Mouse (Mus musculus): ENCODE measurements around the gene Faf1.

Gene Faf1

DNA sequence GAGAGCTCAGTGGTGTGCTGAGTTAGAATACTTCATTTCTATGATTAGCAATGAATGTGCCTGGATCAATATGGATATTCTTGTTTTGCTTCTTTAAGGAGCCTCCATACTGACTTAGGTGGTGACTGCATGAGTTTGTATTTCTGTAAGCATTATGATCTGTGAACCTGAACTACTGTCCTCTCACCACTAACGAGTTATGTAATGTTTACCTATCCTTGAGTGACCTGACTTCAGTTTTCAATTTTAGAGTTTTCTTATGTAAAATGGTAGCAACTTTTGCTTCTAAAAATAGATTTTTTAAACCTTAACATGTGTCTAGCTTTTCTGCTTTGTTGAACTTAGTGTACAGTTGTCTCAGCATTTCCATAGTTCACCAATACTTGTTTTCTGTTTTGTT, 92.7 kb downstream of the Faf1 start:
- no peak for DNase-seq (ENCODE audit: low read depth in 2 of 2, low spot score in 2 of 2)

DNA sequence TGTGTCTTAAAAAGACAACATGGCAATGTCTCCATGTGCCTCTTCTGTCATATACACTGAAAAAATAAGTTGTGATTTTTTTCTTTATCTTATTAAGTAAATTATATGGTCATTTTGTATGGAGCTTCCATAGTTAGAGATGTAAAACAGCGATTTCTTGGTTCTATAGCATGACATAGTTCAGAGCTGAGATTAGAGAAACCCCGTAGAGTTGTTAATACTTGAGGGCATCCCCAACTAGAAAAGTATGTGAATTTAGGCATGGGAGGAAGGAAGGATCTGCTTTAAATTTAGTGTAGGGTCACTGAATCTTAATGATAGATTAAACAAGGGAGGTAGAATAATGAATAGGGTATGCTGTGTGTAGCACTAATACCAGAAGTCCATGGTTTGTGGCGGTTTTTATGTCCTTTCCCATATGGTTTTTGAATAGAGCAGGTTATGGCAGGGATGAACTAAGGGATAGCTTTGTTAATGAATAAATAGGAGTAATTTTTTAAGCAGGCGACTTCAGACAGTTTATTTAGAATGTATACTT, 106.3 kb downstream of the Faf1 start:
- DNase-seq (ENCODE audit: low read depth in 2 of 2, low spot score in 2 of 2), result no peak

DNA sequence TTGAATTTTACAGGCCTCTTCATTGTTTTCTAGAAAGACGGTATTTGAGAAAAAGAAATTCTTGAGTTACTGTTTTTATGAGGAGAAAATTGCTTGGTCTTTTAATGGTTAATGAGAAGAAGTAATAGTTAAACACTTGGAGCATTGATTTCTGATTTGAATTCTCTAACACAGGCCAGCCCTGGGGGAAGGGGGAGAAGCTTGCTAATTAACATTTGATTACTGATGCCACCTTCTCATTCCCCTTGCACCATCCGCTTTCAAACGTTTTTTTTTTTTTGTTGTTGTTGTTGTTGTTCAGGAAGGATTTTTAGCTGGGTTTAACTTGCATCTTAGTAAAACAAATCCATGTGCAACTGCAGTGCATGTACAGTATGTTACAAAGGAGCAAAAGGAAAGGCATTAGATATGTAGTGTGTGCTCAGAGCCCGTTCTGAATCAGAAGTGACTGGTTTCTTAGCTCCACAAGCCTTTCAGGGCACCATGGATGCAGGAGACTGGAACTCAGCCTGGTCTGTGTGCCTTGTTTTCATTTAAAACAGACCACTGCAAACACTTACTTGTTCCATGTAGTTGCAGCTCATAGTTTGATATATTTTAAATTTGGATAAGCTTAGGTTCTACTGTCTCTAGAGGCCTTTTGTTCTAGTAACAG, 113.1 kb downstream of the Faf1 start:
- DNase-seq (ENCODE audit: low read depth in 2 of 2, low spot score in 2 of 2), result no peak

- no peak for DNase-seq (ENCODE audit: low read depth in 2 of 2, low spot score in 2 of 2)
These were observed 115.9 kb downstream of the Faf1 start for GRCm38 (mm10) chr4:109792331-109792730.

DNA sequence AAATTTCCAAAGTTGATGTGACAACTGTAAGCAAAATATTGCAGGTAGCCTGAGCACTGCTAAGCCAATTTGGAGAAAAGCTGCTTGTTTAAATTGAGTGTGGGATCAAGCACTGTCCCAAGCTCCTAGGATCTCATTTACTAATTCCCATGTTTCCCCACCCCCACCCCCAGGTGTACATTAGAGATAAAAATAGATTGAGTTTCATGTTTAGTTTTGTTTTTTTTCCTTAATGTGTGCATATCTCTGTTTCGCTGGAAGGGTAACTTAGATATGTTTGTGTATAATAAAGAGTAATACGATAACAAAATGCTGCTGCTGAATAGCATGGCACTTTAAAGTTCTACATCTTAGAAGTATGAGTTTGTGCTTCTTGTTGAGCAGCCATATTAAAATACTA, 116.7 kb downstream of the Faf1 start:
- DNase-seq (ENCODE audit: low read depth in 2 of 2, low spot score in 2 of 2), result no peak

DNA sequence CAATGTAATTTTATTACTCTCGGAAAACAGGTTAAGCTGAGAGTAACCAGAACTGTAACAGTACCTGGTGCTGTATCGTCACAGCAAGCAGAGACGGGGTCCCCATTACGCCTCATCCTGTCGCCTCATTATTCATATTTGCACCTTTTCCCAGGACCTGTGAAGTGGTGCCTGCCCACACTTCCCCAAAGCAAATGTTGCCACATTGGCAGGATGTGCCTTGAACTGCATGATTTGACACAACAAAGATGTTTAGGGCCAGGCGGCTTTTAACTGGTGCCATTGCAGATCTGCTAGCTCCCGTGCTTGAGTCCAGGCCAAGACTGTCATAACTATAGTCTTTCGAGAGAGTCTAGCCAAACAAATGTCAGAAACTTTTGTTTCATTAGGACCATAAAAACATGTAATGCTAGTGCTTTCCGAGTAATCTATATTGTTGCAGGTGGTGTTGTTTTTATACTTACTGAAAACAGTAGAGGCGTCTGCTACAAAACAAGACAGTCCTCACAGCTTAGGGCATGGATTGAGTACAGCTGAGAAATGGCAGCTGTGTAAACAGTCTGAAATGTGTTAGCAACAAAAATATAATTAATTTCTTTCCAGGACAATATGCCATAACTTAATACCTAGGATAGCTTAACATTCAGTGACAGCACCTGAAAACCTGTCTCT, 121.3 kb downstream of the Faf1 start:
- DNase-seq (ENCODE audit: low read depth in 2 of 2, low spot score in 2 of 2), result no peak

GRCm38 (mm10) chr4:109806408-109806807, 130.0 kb downstream of the Faf1 start:
- no peak for DNase-seq (ENCODE audit: low read depth in 2 of 2, low spot score in 2 of 2)

GRCm38 (mm10) chr4:109815161-109815560, 138.8 kb downstream of the Faf1 start:
- DNase-seq (ENCODE audit: low read depth in 2 of 2, low spot score in 2 of 2), result no peak

DNA sequence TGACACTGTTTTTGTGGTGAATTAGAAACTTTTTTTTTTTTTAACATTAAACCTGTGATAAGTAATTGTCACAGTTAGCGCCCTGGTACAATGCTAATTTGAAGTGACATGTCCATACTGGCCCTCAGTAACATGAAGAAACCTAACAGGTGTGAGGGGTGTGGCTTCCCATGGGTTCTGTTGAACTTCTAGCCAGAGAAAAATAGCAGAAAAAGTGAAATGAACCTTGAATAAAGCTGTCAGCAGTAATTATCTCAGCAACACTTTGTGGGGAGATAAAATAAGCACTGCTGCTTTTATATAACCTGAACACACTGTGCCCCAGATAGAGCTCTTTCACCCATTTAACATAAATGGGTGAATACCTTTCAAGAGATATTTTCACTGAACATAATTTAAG, 139.2 kb downstream of the Faf1 start:
- no peak for DNase-seq (ENCODE audit: low read depth in 2 of 2, low spot score in 2 of 2)

- DNase-seq (ENCODE audit: low read depth in 2 of 2, low spot score in 2 of 2), result no peak
These were observed 143.1 kb downstream of the Faf1 start for GRCm38 (mm10) chr4:109819455-109819854.

DNA sequence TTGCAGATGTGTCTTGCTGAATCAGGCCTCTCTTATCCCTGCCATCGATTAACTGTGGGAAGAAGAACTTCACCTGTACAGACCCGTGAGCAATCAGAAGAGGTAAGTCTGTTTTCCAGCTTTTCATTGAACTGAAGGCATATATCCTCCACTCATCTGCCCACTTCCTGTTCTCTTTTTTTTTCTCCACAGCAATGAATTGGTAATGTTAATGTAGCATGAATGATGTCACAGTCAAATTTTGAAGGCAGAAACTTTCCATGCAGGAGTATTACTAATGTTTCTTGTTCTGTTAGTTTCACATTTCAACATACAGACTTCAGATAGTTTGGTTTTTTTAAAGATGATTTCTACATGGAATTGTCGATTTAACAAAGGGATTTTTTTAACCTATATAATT, 153.4 kb downstream of the Faf1 start:
- no peak for DNase-seq (ENCODE audit: low read depth in 2 of 2, low spot score in 2 of 2)

DNA sequence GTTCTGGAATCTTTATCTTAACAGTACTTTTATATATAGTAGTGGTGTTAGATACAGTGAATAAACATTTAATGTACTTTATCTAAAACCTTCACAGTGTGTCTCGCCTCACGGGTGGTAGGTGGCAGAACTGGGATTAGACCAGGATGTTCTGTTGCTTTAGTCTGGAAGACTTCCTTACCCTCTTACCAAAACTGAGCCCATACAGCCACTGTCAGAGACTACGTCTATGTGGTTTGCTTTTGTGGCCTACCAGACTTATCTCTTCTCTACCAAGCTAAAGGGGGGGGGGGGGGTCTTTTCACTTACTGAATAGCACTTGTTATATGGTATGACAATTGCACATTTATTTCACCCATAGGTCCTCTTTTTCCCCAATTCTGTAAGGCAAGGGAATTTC, 181.5 kb downstream of the Faf1 start:
- DNase-seq (ENCODE audit: low read depth in 2 of 2, low spot score in 2 of 2), result no peak

DNA sequence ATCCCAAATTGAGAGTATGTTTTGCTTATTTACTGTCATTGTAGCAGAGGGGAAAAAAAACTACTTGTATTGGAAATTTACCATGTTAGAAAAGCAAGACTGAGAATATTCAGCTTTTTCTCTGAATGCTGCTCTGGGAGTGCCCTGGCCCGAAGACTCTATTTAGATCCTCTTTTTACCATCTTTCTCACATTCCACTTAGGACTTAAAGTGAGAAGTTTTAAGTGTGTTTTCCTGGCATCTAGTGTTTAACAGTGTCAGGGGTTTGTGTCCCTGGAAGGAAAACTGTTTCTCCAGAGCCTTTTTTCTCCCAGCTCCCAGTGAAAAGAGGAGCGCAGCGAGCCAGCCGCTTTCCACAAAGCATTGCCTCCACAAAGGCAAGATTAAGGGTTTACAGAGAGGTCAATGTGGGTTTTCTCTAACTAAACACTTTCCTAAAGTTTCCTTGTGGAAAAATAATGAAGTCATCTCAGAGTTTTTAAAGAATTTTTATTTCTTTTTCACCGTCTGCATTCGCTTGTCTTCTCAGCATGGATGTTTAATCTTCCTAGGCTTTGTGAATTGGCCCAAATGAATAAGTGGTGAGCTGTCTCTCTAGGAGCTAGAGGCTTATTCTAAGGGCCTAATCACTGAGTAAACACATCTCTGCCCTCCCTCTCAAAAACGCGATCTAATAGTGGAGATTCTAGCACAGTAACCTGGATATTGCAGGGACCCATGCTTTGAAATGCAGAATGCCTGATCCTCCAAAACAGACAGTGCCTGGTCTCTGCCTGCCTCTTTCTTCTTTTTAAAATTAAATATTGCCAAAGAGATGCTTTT, 182.4 kb downstream of the Faf1 start:
- DNase-seq (ENCODE audit: low read depth in 2 of 2, low spot score in 2 of 2), result no peak

DNA sequence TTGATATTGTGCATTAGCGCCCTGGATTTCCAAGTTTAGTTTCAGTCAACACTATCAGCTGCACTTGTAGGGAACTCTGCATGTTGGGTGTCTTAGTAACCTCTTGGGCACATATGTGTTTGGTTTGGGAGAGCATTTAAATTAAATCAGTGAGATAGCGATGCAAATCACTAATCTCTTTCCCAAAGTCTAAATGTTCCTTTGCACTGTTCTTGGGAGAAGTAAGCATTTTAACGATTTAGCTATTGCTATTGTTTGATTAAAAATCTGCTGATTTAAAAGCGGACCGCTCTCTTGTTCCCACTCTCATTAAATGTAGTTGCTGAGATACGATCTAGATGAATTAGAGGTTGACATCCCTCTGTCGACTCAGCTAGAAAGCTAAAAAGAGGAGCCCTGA, 183.0 kb downstream of the Faf1 start:
- no peak for DNase-seq (ENCODE audit: low read depth in 2 of 2, low spot score in 2 of 2)

- DNase-seq (ENCODE audit: low read depth in 2 of 2, low spot score in 2 of 2), result no peak
These were observed 183.9 kb downstream of the Faf1 start for GRCm38 (mm10) chr4:109860256-109860655.

GRCm38 (mm10) chr4:109862271-109862670, 185.9 kb downstream of the Faf1 start:
- no peak for DNase-seq (ENCODE audit: low read depth in 2 of 2, low spot score in 2 of 2)

- DNase-seq (ENCODE audit: low read depth in 2 of 2, low spot score in 2 of 2), result no peak
These were observed 186.6 kb downstream of the Faf1 start for GRCm38 (mm10) chr4:109863021-109863420.

DNA sequence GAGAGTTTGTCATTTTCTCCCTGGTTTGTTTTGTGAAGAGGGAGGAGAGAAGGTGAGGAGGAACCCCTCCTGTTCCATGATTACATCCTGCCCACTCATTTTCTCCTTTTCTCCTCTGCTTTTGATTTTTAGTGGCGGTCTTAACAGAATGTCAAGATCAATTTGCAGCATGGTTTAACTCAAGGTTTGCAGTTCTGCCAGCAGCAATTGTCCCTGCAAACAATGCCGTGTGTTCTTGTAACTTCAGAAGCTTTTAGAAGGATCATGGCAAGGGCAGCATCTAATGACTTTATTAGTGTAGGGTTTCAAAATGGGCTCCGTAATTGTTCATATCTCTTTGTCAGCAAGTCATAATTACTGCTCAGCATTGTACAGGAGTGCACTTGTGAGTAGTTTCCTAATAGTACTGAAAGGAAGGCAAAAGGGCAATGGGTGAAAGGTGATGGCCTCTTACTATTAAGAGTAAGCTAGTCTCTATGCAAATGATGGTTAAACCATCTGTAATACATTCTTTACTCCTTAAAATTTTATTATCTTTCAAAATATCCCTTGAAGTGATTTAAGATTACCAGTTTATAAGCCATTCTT, 192.6 kb downstream of the Faf1 start:
- DNase-seq (ENCODE audit: low read depth in 2 of 2, low spot score in 2 of 2), result no peak

- no peak for DNase-seq (ENCODE audit: low read depth in 2 of 2, low spot score in 2 of 2)
These were observed 207.9 kb downstream of the Faf1 start for GRCm38 (mm10) chr4:109884333-109884732.

GRCm38 (mm10) chr4:109887856-109888357, 211.5 kb downstream of the Faf1 start:
- DNase-seq (ENCODE audit: low read depth in 2 of 2, low spot score in 2 of 2), result no peak

- no peak for DNase-seq (ENCODE audit: low read depth in 2 of 2, low spot score in 2 of 2)
These were observed 221.6 kb downstream of the Faf1 start for GRCm38 (mm10) chr4:109897810-109898566.
